Mouse (Mus musculus) heart, embryonic 14.5 days (tissue): Measurements from ENCODE around the gene Gm42715. TPM values are rescaled to one million over a fixed set of nuclear protein-coding genes. Genes with fewer than 3 reads are reported as not detected.

Experiments used
- ATAC-seq: fragments of 200-750 bp; cut with Nextera tagmentation; 2 replicates; pipeline ENCODE4 v1.8.0; 2017; ENCODE audit warnings: low read depth, moderate TSS enrichment; ENCODE audit not compliant: insufficient number of reproducible peaks, insufficient read depth, low FRiP score
- H3K27ac ChIP-seq, 2 experiments: fragments of 200-500 bp in 1 of 2; fragments of 300-500 bp in 1 of 2; sonication (generic) in 1 of 2; replicated peaks in 1 of 2; 2 replicates each; pipeline ENCODE4 v1.5.1; 2012 to 2014; ENCODE audit warnings: low read depth in 2 of 2, low read length in 2 of 2, control low read depth in 1 of 2, mild to moderate bottlenecking in 1 of 2, mixed read lengths in 1 of 2; ENCODE audit not compliant: control insufficient read depth in 1 of 2, insufficient read depth in 1 of 2
- H3K27me3 ChIP-seq: fragments of 300-500 bp; sonication (generic); 2 replicates; pipeline ENCODE4 v1.6.1; 2014; ENCODE audit warnings: mild to moderate bottlenecking, low read length, control low read depth; ENCODE audit not compliant: control insufficient read depth, insufficient read depth
- H3K36me3 ChIP-seq: fragments of 300-500 bp; sonication (generic); 2 replicates; pipeline ENCODE4 v1.6.1; 2014; ENCODE audit warnings: mild to moderate bottlenecking, control low read depth, low read length, mixed read lengths; ENCODE audit not compliant: control insufficient read depth, insufficient read depth
- H3K4me1 ChIP-seq, 2 experiments: fragments of 200-500 bp in 1 of 2; fragments of 300-500 bp in 1 of 2; sonication (generic) in 1 of 2; 2 replicates each; pipeline ENCODE4 v1.6.1; 2012 to 2014; ENCODE audit warnings: low read length in 2 of 2, control low read depth in 1 of 2, mixed read lengths in 1 of 2; ENCODE audit not compliant: control insufficient read depth in 2 of 2, insufficient read depth in 2 of 2
- H3K4me2 ChIP-seq: fragments of 300-500 bp; sonication (generic); 2 replicates; pipeline ENCODE4 v1.6.1; 2014; ENCODE audit warnings: mild to moderate bottlenecking, low read length
- H3K4me3 ChIP-seq, 2 experiments: fragments of 200-500 bp in 1 of 2; fragments of 300-500 bp in 1 of 2; sonication (generic) in 1 of 2; 2 replicates each; pipeline ENCODE4 v1.5.1; 2012 to 2014; ENCODE audit warnings: low read length in 2 of 2, mild to moderate bottlenecking in 2 of 2, control low read depth in 1 of 2, low read depth in 1 of 2, moderate library complexity in 1 of 2; ENCODE audit not compliant: control insufficient read depth in 1 of 2, insufficient read depth in 1 of 2
- H3K9ac ChIP-seq: fragments of 300-500 bp; sonication (generic); 2 replicates; pipeline ENCODE4 v1.6.1; 2014; ENCODE audit warnings: mild to moderate bottlenecking, low read length
- H3K9me3 ChIP-seq: fragments of 300-500 bp; sonication (generic); 2 replicates; pipeline ENCODE4 v1.6.1; 2016; ENCODE audit warnings: low read length, control low read depth; ENCODE audit not compliant: control insufficient read depth
- WGBS: fragments of 180-500 bp; shearing (Covaris S2); extraction: QIAGEN DNeasy Blood & Tissue Kit; methylation state at CpG from one replicate; pipeline ENCODE4 v1.1.7; 2014; 5-methylcytosine and 5-hydroxymethylcytosine counted together
- polyA plus RNA-seq: library from polyadenylated mRNA; unstranded; fragments of >200 nt; fragmentation: Nextera tagmentation; extraction: Ambion mirVana; gene quantifications from 2 replicates; pipeline ENCODE4 v1.2.1, GENCODE M21; 2014

The Gm42715 gene
- polyA plus RNA-seq, 1 experiment from 2014 or later = 11.3 TPM

GRCm38 (mm10) chr7:127515846-127516245 lies 3.5 kb upstream of the Gm42715 start:
- peaks cover 71% of the 10 kb centered on the region for H3K36me3 ChIP-seq
- no peak for ATAC-seq

GRCm38 (mm10) chr7:127516344-127516743 lies 3.0 kb upstream of the Gm42715 start:
- Histone ChIP-seq H3K9me3 (no peaks in the 10 kb centered on the region), H3K4me2 (no peak overlapping the region), H3K27ac (no peak overlapping the region), H3K27me3 (no peaks in the 10 kb centered on the region), H3K4me3 (no peak overlapping the region), H3K4me1 (peaks cover 0 to 13% of the 10 kb centered on the region in 2 experiments), H3K9ac (no peak overlapping the region), H3K36me3 (peaks cover 76% of the 10 kb centered on the region)
- no peak for ATAC-seq
- WGBS = 92% methylated on average over 6 of the region's 7 CpGs

More at GRCm38 (mm10) chr7:127515846-127516245, 3.5 kb upstream of the Gm42715 start:
- no peak overlapping the region for H3K9ac ChIP-seq
- H3K4me2 ChIP-seq = no peak overlapping the region
- no peak overlapping the region for H3K4me3 ChIP-seq
- WGBS = 77% methylated on average over 7 of the region's 7 CpGs
- peaks cover 0 to 17% of the 10 kb centered on the region in 2 experiments for H3K4me1 ChIP-seq
- no peaks in the 10 kb centered on the region for H3K9me3 ChIP-seq
- no peaks in the 10 kb centered on the region for H3K27me3 ChIP-seq
- no peak overlapping the region for H3K27ac ChIP-seq

- 97% methylated on average over 3 of the region's 3 CpGs for WGBS
Measured at GRCm38 (mm10) chr7:127541671-127542070, 22.3 kb downstream of the Gm42715 start.

GRCm38 (mm10) chr7:127549116-127549835 lies 29.9 kb downstream of the Gm42715 start:
- no peak overlapping the region for H3K27ac ChIP-seq
- H3K4me1 ChIP-seq = no peaks in the 10 kb centered on the region
- H3K27me3 ChIP-seq = no peaks in the 10 kb centered on the region
- H3K9ac ChIP-seq = no peak overlapping the region
- WGBS = 87% methylated on average over 15 of the region's 15 CpGs
- H3K4me3 ChIP-seq = no peak overlapping the region
- no peaks in the 10 kb centered on the region for H3K9me3 ChIP-seq
- H3K4me2 ChIP-seq = no peak overlapping the region
- H3K36me3 ChIP-seq = peaks cover 93% of the 10 kb centered on the region
- no peak for ATAC-seq

More at GRCm38 (mm10) chr7:127541671-127542070, 22.3 kb downstream of the Gm42715 start:
- Histone ChIP-seq H3K27ac (no peak overlapping the region), H3K4me3 (no peak overlapping the region), H3K36me3 (peaks cover 98% of the 10 kb centered on the region), H3K27me3 (no peaks in the 10 kb centered on the region), H3K4me2 (no peak overlapping the region), H3K4me1 (no peaks in the 10 kb centered on the region), H3K9ac (no peak overlapping the region), H3K9me3 (no peaks in the 10 kb centered on the region)
- ATAC-seq = no peak

- WGBS = 93% methylated on average over 8 of the region's 8 CpGs
- Histone ChIP-seq H3K27ac (no peak overlapping the region), H3K9me3 (no peaks in the 10 kb centered on the region), H3K9ac (no peak overlapping the region), H3K4me3 (no peak overlapping the region), H3K27me3 (no peaks in the 10 kb centered on the region), H3K4me2 (no peak overlapping the region), H3K4me1 (no peaks in the 10 kb centered on the region), H3K36me3 (peaks cover 93% of the 10 kb centered on the region)
- ATAC-seq = no peak
Measured at GRCm38 (mm10) chr7:127551558-127551957, 32.2 kb downstream of the Gm42715 start.

GRCm38 (mm10) chr7:127560580-127560979 lies 41.2 kb downstream of the Gm42715 start:
- peaks cover 93% of the 10 kb centered on the region for H3K36me3 ChIP-seq

GRCm38 (mm10) chr7:127561340-127561858 lies 42.0 kb downstream of the Gm42715 start, which contains the start of gene Tmem265:
Tmem265 (plus strand) TSS chr7:127561390.
- no peak for ATAC-seq
- H3K36me3 ChIP-seq = peaks cover 93% of the 10 kb centered on the region

More at GRCm38 (mm10) chr7:127560580-127560979, 41.2 kb downstream of the Gm42715 start:
- WGBS = 97% methylated on average over 3 of the region's 11 CpGs
- Histone ChIP-seq H3K4me1 (peaks cover 4 to 9% of the 10 kb centered on the region in 2 experiments; a peak in 3 of 4 replicates), H3K27ac (no peak overlapping the region), H3K4me2 (no peak overlapping the region), H3K27me3 (no peaks in the 10 kb centered on the region), H3K9ac (no peak overlapping the region), H3K9me3 (no peaks in the 10 kb centered on the region), H3K4me3 (no peak overlapping the region)
- no peak for ATAC-seq

More at GRCm38 (mm10) chr7:127561340-127561858, 42.0 kb downstream of the Gm42715 start, which contains the start of gene Tmem265:
- WGBS = 92% methylated on average over 5 of the region's 5 CpGs
- no peak within 1 kb of the TSS for H3K4me3 ChIP-seq
- peaks cover 4 to 9% of the 10 kb centered on the region in 2 experiments; a peak in 3 of 4 replicates for H3K4me1 ChIP-seq
- no peaks in the 10 kb centered on the region for H3K9me3 ChIP-seq
- no peak within 1 kb of the TSS for H3K4me2 ChIP-seq
- H3K27me3 ChIP-seq = no peaks in the 10 kb centered on the region
- H3K9ac ChIP-seq = no peak within 1 kb of the TSS
- no peak within 1 kb of the TSS for H3K27ac ChIP-seq
